Mouse (Mus musculus) megakaryocyte, embryonic 14.5 days (primary cell): ENCODE data around the gene Prdx6.
"Not testable (repeated sequence)": the region's sequence is repeated elsewhere in the genome, so short reads cannot be mapped to it uniquely, and the experiment has no call there.

Source experiments
- FLI1 ChIP-seq: IDR thresholded peaks from 2 replicates; pipeline ENCODE4 v1.6.1; 2012; ENCODE audit warnings: low read length, inconsistent platforms, mixed read lengths
- GATA1 ChIP-seq: IDR thresholded peaks from 3 replicates; pipeline ENCODE4 v1.6.1; 2012; ENCODE audit warnings: mixed read lengths, low read length, inconsistent platforms, borderline replicate concordance

- not testable (repeated sequence) for TF ChIP-seq GATA1, FLI1
Measured at GRCm38 (mm10) chr1:161196364-161196763, 54.7 kb downstream of the Prdx6 start.
